Mouse (Mus musculus): Measurements from ENCODE around the gene Olfr616.
"Not testable (repeated sequence)": the region's sequence is repeated elsewhere in the genome, so short reads cannot be mapped to it uniquely, and the experiment has no call there.

The Olfr616 gene

DNA sequence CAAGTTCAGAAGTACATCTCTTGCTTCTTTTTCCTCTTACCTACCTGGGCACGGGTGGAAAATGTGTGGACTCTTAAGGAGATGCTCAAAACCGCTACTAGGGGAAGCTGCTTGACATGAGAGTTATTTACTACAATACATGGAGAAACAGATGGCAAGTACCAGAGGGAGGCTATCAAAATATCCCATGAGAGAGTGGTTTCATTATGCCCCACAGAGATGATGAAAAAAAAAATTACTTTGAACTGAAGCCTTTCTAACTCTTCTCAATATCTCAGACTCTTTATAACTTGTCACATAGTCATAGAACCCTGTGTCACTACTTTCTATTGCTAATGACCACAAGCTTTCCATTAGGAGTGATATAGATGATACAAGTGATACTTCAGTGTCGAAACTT, at the start of gene Olfr616:
Olfr616 (minus strand) TSS at position 101 of the 400 bp plus-strand sequence.
- DNase-seq (ENCODE audit: low spot score in 2 of 2), result no peak

DNA sequence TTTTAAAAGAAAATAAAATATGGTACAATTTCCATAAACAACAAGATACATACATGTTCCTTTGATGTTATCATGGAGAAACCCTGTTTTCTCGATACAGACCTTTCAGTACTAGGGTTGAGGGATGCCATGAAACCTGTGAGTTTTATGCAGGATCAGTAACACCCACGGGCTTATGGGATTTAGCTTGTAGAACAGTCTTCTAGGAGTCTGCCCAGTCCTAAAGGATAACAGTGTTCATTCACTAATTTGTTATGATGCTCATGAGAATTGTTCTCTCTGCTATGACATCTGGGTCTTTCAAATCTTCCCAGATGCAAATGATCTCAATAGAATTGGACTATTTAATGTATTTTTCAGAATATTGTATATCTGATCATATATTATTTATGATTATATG, 43.5 kb upstream of the Olfr616 start, which contains the start of gene Olfr620:
Olfr620 (minus strand) TSS at position 101 of the 400 bp plus-strand sequence.
- DNase-seq (ENCODE audit: low spot score in 2 of 2), result no peak

DNA sequence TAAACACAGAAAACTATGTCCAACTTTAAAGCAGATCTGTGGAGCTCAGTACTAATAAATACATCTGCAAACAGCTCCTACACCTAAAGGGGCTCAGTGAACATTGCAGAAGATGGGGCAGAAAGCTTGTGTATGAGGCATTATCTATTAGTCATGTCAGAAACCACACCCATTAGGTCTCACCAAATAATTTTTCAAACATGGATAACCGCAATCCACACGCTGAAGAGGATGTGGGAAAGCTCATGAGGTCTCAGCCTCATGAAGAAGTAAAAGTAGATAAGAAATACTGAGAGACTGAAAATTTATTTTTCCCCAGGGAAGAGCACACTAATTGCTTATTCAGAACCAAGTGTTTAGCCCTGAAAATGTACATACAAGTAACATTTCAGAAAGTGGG, 38.5 kb upstream of the Olfr616 start:
- DNase-seq (ENCODE audit: low spot score in 2 of 2), result no peak

DNA sequence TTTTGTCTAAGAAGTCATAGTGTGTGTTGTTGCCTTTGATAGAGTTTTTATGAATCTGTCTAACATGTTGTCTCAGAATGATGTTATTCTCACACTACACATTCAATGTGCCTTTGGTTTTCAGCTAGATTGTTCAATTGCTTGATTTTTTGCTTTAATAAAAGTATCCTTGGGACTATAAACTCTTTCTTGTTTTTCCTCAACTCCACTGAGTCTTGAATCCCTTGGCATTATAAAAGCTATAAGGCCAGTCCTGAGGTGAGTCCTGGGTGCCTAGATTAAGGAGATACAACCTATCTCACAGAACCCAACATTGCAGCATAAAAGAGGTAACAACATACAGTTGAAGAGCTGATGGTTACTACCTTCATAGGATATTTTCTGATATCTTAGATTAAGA, 31.3 kb upstream of the Olfr616 start, which contains the start of gene Olfr619:
Olfr619 (plus strand) TSS at position 301 of the 400 bp plus-strand sequence.
- DNase-seq (ENCODE audit: low spot score in 2 of 2), result no peak

DNA sequence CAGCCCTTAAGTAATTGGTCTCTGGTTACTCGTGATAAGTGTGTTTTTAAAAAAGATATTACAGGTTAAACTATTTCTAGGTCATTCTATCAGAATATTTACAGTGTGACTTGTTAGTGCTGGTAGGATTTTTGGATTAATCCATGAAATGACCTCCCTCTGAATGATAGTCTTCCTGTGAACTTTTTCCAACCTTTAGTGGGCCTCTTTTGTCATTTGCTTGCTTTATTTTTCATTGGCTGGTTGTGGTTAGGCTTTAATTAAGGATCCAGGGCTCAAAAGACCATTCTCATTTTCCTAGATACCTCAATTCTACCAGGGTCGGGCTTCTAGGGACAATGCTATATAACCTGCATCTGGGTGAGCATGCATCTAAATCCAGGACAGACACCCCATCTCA, 20.9 kb upstream of the Olfr616 start, which contains the start of gene Olfr618:
Olfr618 (plus strand) TSS at position 301 of the 400 bp plus-strand sequence.
- DNase-seq (ENCODE audit: low spot score in 2 of 2), result no peak

DNA sequence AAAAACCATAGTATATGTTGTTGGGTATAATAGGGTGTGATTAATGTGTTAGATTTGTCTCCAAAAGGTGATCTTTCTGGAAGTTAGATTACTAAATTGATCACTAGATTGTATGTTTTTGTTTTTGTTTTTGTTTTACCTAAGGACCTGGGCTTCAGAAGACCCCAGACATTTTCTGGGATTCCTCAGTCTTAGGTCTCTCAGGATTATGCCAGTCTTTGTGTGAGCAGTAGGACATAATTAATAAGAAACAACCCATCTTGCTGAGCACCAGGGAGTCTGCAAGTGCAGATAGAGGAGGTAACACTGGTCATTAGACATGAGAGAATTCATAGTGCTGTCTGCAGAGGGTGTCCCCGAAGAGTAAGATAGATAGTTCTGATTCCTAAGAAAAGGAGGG, 3.8 kb upstream of the Olfr616 start, which contains the start of gene Olfr617:
Olfr617 (plus strand) TSS at position 301 of the 400 bp plus-strand sequence.
- DNase-seq (ENCODE audit: low spot score in 2 of 2), result no peak

DNA sequence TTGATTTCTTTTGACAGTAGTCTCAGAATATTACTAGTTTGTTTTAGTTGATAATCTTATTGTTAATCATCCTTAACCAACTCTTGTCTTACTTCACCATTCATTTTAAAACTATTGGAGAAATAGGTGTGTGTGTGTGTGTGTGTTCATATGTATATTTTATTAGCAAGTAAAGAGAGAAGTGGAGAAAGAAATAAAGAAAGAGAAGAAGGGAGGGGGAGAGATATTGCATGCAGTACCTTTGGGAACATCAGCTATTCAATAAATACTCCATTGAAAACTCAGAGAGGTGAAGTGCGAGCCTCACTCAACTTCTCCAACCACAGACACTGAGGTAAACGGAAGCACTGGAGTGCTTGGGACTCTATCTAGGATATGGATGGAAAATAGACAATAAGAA, 13.2 kb downstream of the Olfr616 start, which contains the start of gene Olfr615:
Olfr615 (plus strand) TSS at position 301 of the 400 bp plus-strand sequence.
- DNase-seq (ENCODE audit: low spot score in 2 of 2), result no peak

DNA sequence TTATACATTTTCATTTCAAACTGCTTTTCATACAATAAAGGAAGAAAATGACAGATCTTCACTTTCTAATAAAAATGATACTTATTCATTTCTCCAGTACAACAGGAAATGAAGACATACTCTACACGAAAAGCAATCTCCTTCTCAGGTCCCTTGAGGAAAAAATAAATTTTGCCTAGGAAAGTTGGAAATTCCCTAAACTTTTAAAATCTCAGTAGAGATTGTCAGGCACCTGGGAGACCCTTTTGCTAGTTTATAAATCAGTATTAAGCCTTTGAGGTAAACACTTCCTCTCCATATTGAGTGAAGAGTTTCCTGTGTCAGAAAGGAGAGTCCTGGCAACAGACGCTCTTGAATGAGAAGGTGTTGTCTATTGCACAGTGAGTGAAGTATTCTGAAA, 21.2 kb downstream of the Olfr616 start, which contains the start of gene Olfr613:
Olfr613 (plus strand) TSS at position 301 of the 400 bp plus-strand sequence.
- DNase-seq (ENCODE audit: low spot score in 2 of 2), result no peak

DNA sequence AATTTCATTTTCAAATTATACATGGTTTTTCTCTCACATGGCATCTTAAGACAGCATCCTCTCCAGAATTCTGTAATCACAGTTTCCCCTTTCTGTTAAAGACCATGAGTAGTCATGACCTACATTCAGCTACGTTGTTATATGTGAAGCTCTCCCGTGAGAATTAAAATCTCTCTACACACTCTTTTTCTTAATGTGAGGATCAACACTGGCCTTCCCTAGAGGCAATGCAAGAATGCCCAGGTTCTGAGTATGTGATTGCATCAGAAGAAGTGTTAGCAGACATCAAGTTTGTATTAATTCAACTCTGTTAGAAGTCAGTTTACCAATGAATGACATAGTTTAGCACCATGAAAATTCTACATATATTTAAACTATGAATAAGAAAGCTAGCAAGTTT, 26.3 kb downstream of the Olfr616 start, which contains the start of gene Olfr612:
Olfr612 (minus strand) TSS at position 101 of the 400 bp plus-strand sequence.
- not testable (repeated sequence) for DNase-seq (ENCODE audit: low spot score in 2 of 2)

DNA sequence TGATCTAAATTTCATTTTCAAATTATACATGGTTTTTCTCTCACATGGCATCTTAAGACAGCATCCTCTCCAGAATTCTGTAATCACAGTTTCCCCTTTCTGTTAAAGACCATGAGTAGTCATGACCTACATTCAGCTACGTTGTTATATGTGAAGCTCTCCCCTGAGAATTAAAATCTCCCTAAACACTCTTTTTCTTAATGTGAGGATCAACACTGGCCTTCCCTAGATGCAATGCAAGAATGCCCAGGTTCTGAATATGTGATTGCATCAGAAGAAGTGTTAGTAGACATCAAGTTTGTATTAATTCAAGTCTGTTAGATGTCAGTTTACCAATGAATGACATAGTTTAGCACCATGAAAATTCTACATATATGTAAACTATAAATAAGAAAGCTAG, 48.2 kb downstream of the Olfr616 start, which contains the start of gene Olfr611:
Olfr611 (minus strand) TSS at position 101 of the 400 bp plus-strand sequence.
- not testable (repeated sequence) for DNase-seq (ENCODE audit: low spot score in 2 of 2)

All from urinary bladder, postnatal 36 days (tissue).